ENCODE assay signal across 12 mouse cellular contexts in the genomic region with DNA sequence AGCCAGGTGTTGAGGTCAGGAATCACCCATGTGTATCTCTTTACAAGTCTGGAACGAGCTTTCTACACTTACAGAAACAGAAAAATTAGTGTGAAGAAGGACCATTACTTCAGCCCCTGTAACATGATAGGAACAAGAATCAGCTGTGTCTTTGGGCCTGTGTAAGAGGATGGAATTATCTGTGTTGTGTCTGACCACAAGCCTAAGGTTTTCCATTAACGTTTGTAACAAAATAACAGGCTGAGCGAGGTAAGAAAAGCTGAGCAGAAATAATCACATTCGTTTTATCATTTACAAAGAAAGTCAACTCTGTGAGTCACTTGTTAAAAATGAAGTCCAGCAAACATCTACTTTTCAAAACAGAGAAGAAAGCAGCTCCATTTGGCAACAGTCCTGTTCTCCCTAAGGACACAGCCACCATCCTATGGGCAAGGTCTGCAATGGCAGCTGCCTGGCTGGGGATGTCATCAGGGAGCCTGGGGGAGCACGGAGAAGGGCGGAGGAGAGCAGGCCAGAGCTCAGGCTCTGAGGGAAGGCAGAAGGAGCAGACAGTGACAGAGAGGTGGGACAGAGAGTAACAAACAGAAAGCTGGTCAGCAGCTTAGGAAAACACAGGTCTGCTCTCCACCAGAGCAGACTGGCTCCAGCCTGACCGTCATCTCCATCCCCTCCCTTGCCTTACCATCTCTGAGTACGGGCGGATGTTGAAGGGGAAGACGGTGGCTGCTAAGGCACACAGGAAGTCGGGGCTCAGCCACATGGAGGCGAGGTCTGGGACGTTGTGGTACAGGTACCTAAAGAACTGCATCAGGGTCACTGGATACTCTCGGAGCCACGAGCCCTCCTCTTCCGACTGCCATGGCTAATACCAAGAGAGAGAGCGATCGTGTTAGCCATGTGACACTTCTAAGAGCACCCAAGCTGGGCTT.
DNase-seq lines count a peak whose midpoint lies in the region; ATAC-seq and TF ChIP-seq lines count a peak whose summit lies in the region.
"Had no signal": no experiment of that assay in that cellular context is flagged by ENCODE, and none has a peak within 500 bp of the region (broad histone marks: within the 10 kb centered on the region; RNA-seq: fewer than 3 reads in every experiment).

No protein-coding gene starts in this region.

- H3K79me2 ChIP-seq in myocyte (ENCODE audit: control insufficient read depth, insufficient read depth) = no peaks in the 10 kb centered on the region

- H3K27me3 ChIP-seq in heart, embryonic 16.5 days (ENCODE audit: control insufficient read depth, insufficient read depth, low read length) = no peaks in the 10 kb centered on the region
- H3K27me3 ChIP-seq in cerebellum, adult 2 months (ENCODE audit: control insufficient read depth, insufficient read depth, low read length) = no peaks in the 10 kb centered on the region
- H3K27me3 ChIP-seq in myocyte (ENCODE audit: control insufficient read depth, insufficient read depth, insufficient read length) = no peaks in the 10 kb centered on the region

- TF ChIP-seq CTCF in cerebellum, adult 2 months (IDR thresholded peaks at IDR 0.05; ENCODE audit: borderline replicate concordance, insufficient read depth, low read depth, low read length) = no peak

- H3K27ac ChIP-seq in heart, embryonic 16.5 days (ENCODE audit: low read length) = 0 out of 2 replicates have a peak overlapping the region, but pooled peaks have one; percentile 12
- H3K27ac ChIP-seq in cerebellum, adult 2 months (ENCODE audit: insufficient read depth, low read length) = peak overlapping the region; percentile 86
- H3K27ac ChIP-seq: forebrain, embryonic 10.5 days had no signal

- no peak overlapping the region for H3K4me2 ChIP-seq in heart, embryonic 16.5 days (ENCODE audit: low read depth, low read length)
- H3K4me2 ChIP-seq in myocyte (ENCODE audit: low read depth) = no peak overlapping the region

- WGBS in heart, embryonic 16.5 days = 80% methylated on average over 18 of the region's 18 CpGs
- WGBS in cerebellum, adult 2 months = 28% methylated on average over 18 of the region's 18 CpGs

- peaks cover 29% of the 10 kb centered on the region for H3K36me3 ChIP-seq in heart, embryonic 16.5 days (ENCODE audit: control insufficient read depth, insufficient read depth)
- H3K36me3 ChIP-seq in myocyte (ENCODE audit: control insufficient read depth, insufficient read depth) = no peaks in the 10 kb centered on the region

- H3K4me1 ChIP-seq in heart, embryonic 16.5 days (ENCODE audit: control insufficient read depth, insufficient read depth, low read length) = no peaks in the 10 kb centered on the region; the same call in 1 of the 2 replicates
- peaks cover 52% of the 10 kb centered on the region for H3K4me1 ChIP-seq in cerebellum, adult 2 months (ENCODE audit: control insufficient read depth, insufficient read depth, low read length)
- H3K4me1 ChIP-seq: forebrain, embryonic 10.5 days had no signal

- H3ac ChIP-seq in myocyte (ENCODE audit: control insufficient read depth, insufficient read length) = no peak overlapping the region

- no peak for ATAC-seq in heart, embryonic 16.5 days (replicated peaks; ENCODE audit: extremely low read depth, insufficient read depth, low FRiP score)
- ATAC-seq: midbrain, embryonic 16.5 days had no signal

- DNase-seq in heart, postnatal 4 days = no peak
- DNase-seq in ZHBTc4 (ENCODE audit: low read depth, low spot score) = peak; percentile 14
- DNase-seq in cerebellum, adult 2 months = peak; percentile 57 to 65
- DNase-seq in thymus, postnatal 4 days = no peak
- no peak for DNase-seq in ovary, postnatal 10 days (ENCODE audit: low spot score)
- DNase-seq: heart, postnatal 36 days; kidney, postnatal 10 days; right cerebral cortex, adult 18-20 months had no signal

- no peaks in the 10 kb centered on the region for H3K9me3 ChIP-seq in heart, embryonic 16.5 days (replicated peaks; ENCODE audit: control insufficient read depth, low read length)
- H3K9me3 ChIP-seq: forebrain, embryonic 10.5 days had no signal

- no peak overlapping the region for H3K4me3 ChIP-seq in heart, embryonic 16.5 days (ENCODE audit: low read length)
- no peak overlapping the region for H3K4me3 ChIP-seq in cerebellum, adult 2 months (replicated peaks; ENCODE audit: insufficient read depth, low read depth, low read length)
- H3K4me3 ChIP-seq in myocyte = no peak overlapping the region
- H3K4me3 ChIP-seq: forebrain, embryonic 10.5 days had no signal

- no peak for TF ChIP-seq POLR2A in cerebellum, adult 2 months (IDR thresholded peaks at IDR 0.05; ENCODE audit: borderline replicate concordance, insufficient read depth, low read length)
- TF ChIP-seq POLR2A in myocyte (IDR thresholded peaks at IDR 0.05; ENCODE audit: insufficient read length, low read depth) = no peak

- no peak overlapping the region for H3K9ac ChIP-seq in heart, embryonic 16.5 days (ENCODE audit: low read length)

TF ChIP-seq in myocyte, 11 proteins besides CTCF, POLR2A, EP300 and RAD21:
- TF ChIP-seq SRF (IDR thresholded peaks at IDR 0.05; ENCODE audit: control insufficient read depth, insufficient read length, low read depth) (no peak), REST (IDR thresholded peaks at IDR 0.05; ENCODE audit: insufficient read depth, insufficient read length) (no peak), MYOD1 (IDR thresholded peaks at IDR 0.05; ENCODE audit: control insufficient read depth in 1 of 3, insufficient read length in 2 of 3, low read depth in 2 of 3) (peak in 2 of 3 experiments; percentile 22 to 59), CEBPB (IDR thresholded peaks at IDR 0.05; ENCODE audit: insufficient read depth, poor library complexity, severe bottlenecking) (no peak), E2F4 (IDR thresholded peaks at IDR 0.05; ENCODE audit: insufficient read depth) (no peak), TCF12 (IDR thresholded peaks at IDR 0.05; ENCODE audit: insufficient read depth, poor library complexity, severe bottlenecking) (no peak), MAX (IDR thresholded peaks at IDR 0.05; ENCODE audit: low read depth) (no peak), MYOG (IDR thresholded peaks at IDR 0.05; ENCODE audit: control insufficient read depth in 1 of 3, insufficient read depth in 1 of 3, insufficient read length in 2 of 3, low read depth in 2 of 3) (peak in 1 of 3 experiments; percentile 50), TCF3 (IDR thresholded peaks at IDR 0.05; ENCODE audit: insufficient read length, low read depth) (no peak), POLR2AphosphoS2 (IDR thresholded peaks at IDR 0.05; ENCODE audit: insufficient read length, low read depth) (no peak), USF1 (IDR thresholded peaks at IDR 0.05; ENCODE audit: low read depth) (no peak)
TF ChIP-seq in myocyte: peak in this region for 2.

Comparison
In these comparisons a context has a peak if more than half of its experiments do, and no peak if none do; other contexts are left out.
1. DNase-seq: peak in ZHBTc4 (single experiment) and cerebellum, adult 2 months (2 of 2); none in heart, postnatal 4 days (single experiment), thymus, postnatal 4 days (single experiment) and ovary, postnatal 10 days (single experiment).